Mouse (Mus musculus): ENCODE results near the gene Gng13. TPM values are rescaled to one million over a fixed set of nuclear protein-coding genes. Genes with fewer than 3 reads are reported as not detected.

The Gng13 gene
- polyA plus RNA-seq, 2 experiments = 0.74 to 6.1 TPM

DNA sequence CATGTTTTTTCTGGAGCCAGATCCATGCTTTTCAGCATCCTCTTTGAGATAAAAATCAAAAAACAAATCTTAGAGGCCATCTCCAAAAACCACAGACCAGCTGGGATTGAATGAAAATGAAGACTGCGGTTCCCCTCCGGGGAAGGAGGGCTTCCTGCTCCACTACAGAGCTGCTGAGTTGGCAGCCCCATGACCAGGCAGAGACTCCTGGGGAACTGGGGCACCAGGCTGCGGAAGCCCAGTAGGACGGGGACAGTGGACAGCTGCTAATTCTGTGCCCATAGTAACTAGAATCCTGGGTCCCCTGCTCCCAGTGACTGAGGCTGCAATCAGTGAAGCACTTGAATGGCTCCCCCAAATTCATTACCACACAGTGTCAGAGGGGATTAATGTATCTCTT lies 35.3 kb upstream of the Gng13 start:
- no peak for ATAC-seq (ENCODE audit: low FRiP score, low read depth)
- no peak for TF ChIP-seq POLR2A (IDR thresholded peaks at IDR 0.05; ENCODE audit: borderline replicate concordance, extremely low read depth, insufficient read depth, insufficient read length)
- 81% methylated on average over 4 of the region's 4 CpGs for WGBS

GRCm38 (mm10) chr17:25686323-25686722 lies 30.6 kb upstream of the Gng13 start:
- no peaks in the 10 kb centered on the region for H3K36me3 ChIP-seq (ENCODE audit: control insufficient read depth, insufficient read depth, low read length)
- no peak overlapping the region for H3K4me2 ChIP-seq (replicated peaks; ENCODE audit: low read depth, low read length, severe bottlenecking)
- ATAC-seq (ENCODE audit: low FRiP score, low read depth) = no peak
- WGBS = 40% methylated on average over 7 of the region's 7 CpGs
- no peak overlapping the region for H3K4me3 ChIP-seq (replicated peaks; ENCODE audit: low read length)
- H3K27ac ChIP-seq (replicated peaks; ENCODE audit: low read depth, low read length) = no peak overlapping the region
- peaks cover 6% of the 10 kb centered on the region for H3K4me1 ChIP-seq (ENCODE audit: control insufficient read depth, insufficient read depth, low read length)
- DNase-seq (ENCODE audit: low spot score) = no peak
- H3K9ac ChIP-seq (ENCODE audit: low read depth, low read length, severe bottlenecking) = no peak overlapping the region
- no peak for TF ChIP-seq POLR2A (IDR thresholded peaks at IDR 0.05; ENCODE audit: borderline replicate concordance, extremely low read depth, insufficient read depth, insufficient read length)
- H3K9me3 ChIP-seq (ENCODE audit: control insufficient read depth, low read length) = no peaks in the 10 kb centered on the region
- H3K27me3 ChIP-seq (ENCODE audit: control insufficient read depth, insufficient read depth, low read length) = 0 out of 2 replicates have a peak, but pooled peaks cover 5% of the 10 kb centered on the region

More for the DNA sequence above, 35.3 kb upstream of the Gng13 start:
- Histone ChIP-seq H3K4me1 (ENCODE audit: control insufficient read depth, insufficient read depth, low read length) (no peaks in the 10 kb centered on the region), H3K9ac (ENCODE audit: low read depth, low read length, severe bottlenecking) (no peak overlapping the region), H3K9me3 (ENCODE audit: control insufficient read depth, low read length) (no peaks in the 10 kb centered on the region), H3K27me3 (ENCODE audit: control insufficient read depth, insufficient read depth, low read length) (no peaks in the 10 kb centered on the region), H3K36me3 (ENCODE audit: control insufficient read depth, insufficient read depth, low read length) (no peaks in the 10 kb centered on the region), H3K27ac (replicated peaks; ENCODE audit: low read depth, low read length) (no peak overlapping the region), H3K4me3 (replicated peaks; ENCODE audit: low read length) (no peak overlapping the region), H3K4me2 (replicated peaks; ENCODE audit: low read depth, low read length, severe bottlenecking) (no peak overlapping the region)
- no peak for DNase-seq (ENCODE audit: low spot score)

GRCm38 (mm10) chr17:25688922-25689321 lies 28.0 kb upstream of the Gng13 start:
- no peak for DNase-seq (ENCODE audit: low spot score)
- H3K9ac ChIP-seq (ENCODE audit: low read depth, low read length, severe bottlenecking) = no peak overlapping the region
- no peak overlapping the region for H3K4me3 ChIP-seq (replicated peaks; ENCODE audit: low read length)
- no peak for TF ChIP-seq POLR2A (IDR thresholded peaks at IDR 0.05; ENCODE audit: borderline replicate concordance, extremely low read depth, insufficient read depth, insufficient read length)
- no peak overlapping the region for H3K27ac ChIP-seq (replicated peaks; ENCODE audit: low read depth, low read length)
- 0 out of 2 replicates have a peak, but pooled peaks cover 5% of the 10 kb centered on the region for H3K27me3 ChIP-seq (ENCODE audit: control insufficient read depth, insufficient read depth, low read length)
- peaks cover 6% of the 10 kb centered on the region for H3K4me1 ChIP-seq (ENCODE audit: control insufficient read depth, insufficient read depth, low read length)
- ATAC-seq (ENCODE audit: low FRiP score, low read depth) = no peak
- WGBS = 86% methylated on average over 4 of the region's 4 CpGs
- no peak overlapping the region for H3K4me2 ChIP-seq (replicated peaks; ENCODE audit: low read depth, low read length, severe bottlenecking)
- no peaks in the 10 kb centered on the region for H3K36me3 ChIP-seq (ENCODE audit: control insufficient read depth, insufficient read depth, low read length)
- no peaks in the 10 kb centered on the region for H3K9me3 ChIP-seq (ENCODE audit: control insufficient read depth, low read length)

GRCm38 (mm10) chr17:25696263-25696662 lies 20.7 kb upstream of the Gng13 start:
- H3K36me3 ChIP-seq (ENCODE audit: control insufficient read depth, insufficient read depth, low read length) = no peaks in the 10 kb centered on the region
- ATAC-seq (ENCODE audit: low FRiP score, low read depth) (no peak), DNase-seq (ENCODE audit: low spot score) (no peak)
- no peaks in the 10 kb centered on the region for H3K27me3 ChIP-seq (ENCODE audit: control insufficient read depth, insufficient read depth, low read length)
- H3K9ac ChIP-seq (ENCODE audit: low read depth, low read length, severe bottlenecking) = no peak overlapping the region
- no peak overlapping the region for H3K4me2 ChIP-seq (replicated peaks; ENCODE audit: low read depth, low read length, severe bottlenecking)
- 0 out of 2 replicates have a peak, but pooled peaks cover 4% of the 10 kb centered on the region for H3K4me1 ChIP-seq (ENCODE audit: control insufficient read depth, insufficient read depth, low read length)
- H3K9me3 ChIP-seq (ENCODE audit: control insufficient read depth, low read length) = no peaks in the 10 kb centered on the region
- H3K27ac ChIP-seq (replicated peaks; ENCODE audit: low read depth, low read length) = no peak overlapping the region
- H3K4me3 ChIP-seq (replicated peaks; ENCODE audit: low read length) = no peak overlapping the region
- TF ChIP-seq POLR2A (IDR thresholded peaks at IDR 0.05; ENCODE audit: borderline replicate concordance, extremely low read depth, insufficient read depth, insufficient read length) = no peak
- 27% methylated on average over 1 of the region's 1 CpGs for WGBS

- DNase-seq (ENCODE audit: low spot score) (peak; percentile 85), ATAC-seq (ENCODE audit: low FRiP score, low read depth) (0 out of 2 replicates have a peak, but pooled peaks have one; percentile 65)
- TF ChIP-seq POLR2A (IDR thresholded peaks at IDR 0.05; ENCODE audit: borderline replicate concordance, extremely low read depth, insufficient read depth, insufficient read length) = no peak
- no peak overlapping the region for H3K4me3 ChIP-seq (replicated peaks; ENCODE audit: low read length)
- H3K27me3 ChIP-seq (ENCODE audit: control insufficient read depth, insufficient read depth, low read length) = no peaks in the 10 kb centered on the region
- H3K9me3 ChIP-seq (ENCODE audit: control insufficient read depth, low read length) = no peaks in the 10 kb centered on the region
- H3K36me3 ChIP-seq (ENCODE audit: control insufficient read depth, insufficient read depth, low read length) = no peaks in the 10 kb centered on the region
- H3K9ac ChIP-seq (ENCODE audit: low read depth, low read length, severe bottlenecking) = no peak overlapping the region
- no peak overlapping the region for H3K27ac ChIP-seq (replicated peaks; ENCODE audit: low read depth, low read length)
- H3K4me1 ChIP-seq (ENCODE audit: control insufficient read depth, insufficient read depth, low read length) = 0 out of 2 replicates have a peak, but pooled peaks cover 4% of the 10 kb centered on the region
- H3K4me2 ChIP-seq (replicated peaks; ENCODE audit: low read depth, low read length, severe bottlenecking) = no peak overlapping the region
- 8% methylated on average over 7 of the region's 7 CpGs for WGBS
Measured at GRCm38 (mm10) chr17:25698446-25698845, 18.5 kb upstream of the Gng13 start.
